Mouse (Mus musculus): ENCODE measurements around the gene Slc24a4. TPM values are rescaled to one million over a fixed set of nuclear protein-coding genes. Genes with fewer than 3 reads are reported as not detected.
A peak's percentile ranks its signal among the peaks of the same experiment; 100 is the strongest.

Slc24a4 gene
- polyA plus RNA-seq, 1 experiment from 2014 or later = 0.26 TPM

- 88% methylated on average over 18 of the region's 18 CpGs for WGBS
- no peak overlapping the region for H3K4me3 ChIP-seq (ENCODE audit: low read depth, low read length)
- no peaks in the 10 kb centered on the region for H3K36me3 ChIP-seq (ENCODE audit: control insufficient read depth, insufficient read depth, low read length)
- no peaks in the 10 kb centered on the region for H3K9me3 ChIP-seq (ENCODE audit: control insufficient read depth, low read length)
- H3K27me3 ChIP-seq (ENCODE audit: control insufficient read depth, insufficient read depth, low read length) = no peaks in the 10 kb centered on the region
- ATAC-seq (ENCODE audit: low FRiP score) (no peak), DNase-seq (ENCODE audit: low spot score, missing footprints) (no peak)
- no peak overlapping the region for H3K4me2 ChIP-seq
- H3K27ac ChIP-seq (ENCODE audit: low read depth, low read length) = no peak overlapping the region
- H3K4me1 ChIP-seq (ENCODE audit: control insufficient read depth, insufficient read depth, low read length) = no peaks in the 10 kb centered on the region; the same call in 1 of the 2 replicates
- no peak overlapping the region for H3K9ac ChIP-seq (ENCODE audit: low read length)
Measured at GRCm38 (mm10) chr12:102180371-102181074, 52.0 kb downstream of the Slc24a4 start.

- H3K4me1 ChIP-seq (ENCODE audit: control insufficient read depth, insufficient read depth, low read length) = no peaks in the 10 kb centered on the region; the same call in 1 of the 2 replicates
- no peak overlapping the region for H3K4me3 ChIP-seq (ENCODE audit: low read depth, low read length)
- no peaks in the 10 kb centered on the region for H3K36me3 ChIP-seq (ENCODE audit: control insufficient read depth, insufficient read depth, low read length)
- no peak overlapping the region for H3K9ac ChIP-seq (ENCODE audit: low read length)
- WGBS = 42% methylated on average over 5 of the region's 5 CpGs
- no peak overlapping the region for H3K4me2 ChIP-seq
- no peaks in the 10 kb centered on the region for H3K27me3 ChIP-seq (ENCODE audit: control insufficient read depth, insufficient read depth, low read length)
- ATAC-seq (ENCODE audit: low FRiP score) = peak; percentile 58
- peak; percentile 98 for DNase-seq (ENCODE audit: low spot score, missing footprints)
- no peaks in the 10 kb centered on the region for H3K9me3 ChIP-seq (ENCODE audit: control insufficient read depth, low read length)
- no peak overlapping the region for H3K27ac ChIP-seq (ENCODE audit: low read depth, low read length)
Measured at GRCm38 (mm10) chr12:102181799-102182357, 53.3 kb downstream of the Slc24a4 start.

GRCm38 (mm10) chr12:102182621-102183020 is 54.1 kb downstream of the Slc24a4 start:
- H3K27ac ChIP-seq (ENCODE audit: low read depth, low read length) = no peak overlapping the region
- H3K4me2 ChIP-seq = no peak overlapping the region
- no peaks in the 10 kb centered on the region for H3K27me3 ChIP-seq (ENCODE audit: control insufficient read depth, insufficient read depth, low read length)
- H3K9me3 ChIP-seq (ENCODE audit: control insufficient read depth, low read length) = no peaks in the 10 kb centered on the region
- WGBS = 79% methylated on average over 6 of the region's 6 CpGs
- no peaks in the 10 kb centered on the region; the same call in 1 of the 2 replicates for H3K4me1 ChIP-seq (ENCODE audit: control insufficient read depth, insufficient read depth, low read length)
- no peak for DNase-seq (ENCODE audit: low spot score, missing footprints)
- H3K4me3 ChIP-seq (ENCODE audit: low read depth, low read length) = no peak overlapping the region
- H3K36me3 ChIP-seq (ENCODE audit: control insufficient read depth, insufficient read depth, low read length) = no peaks in the 10 kb centered on the region
- 0 out of 2 replicates have a peak, but pooled peaks have one; percentile 28 for ATAC-seq (ENCODE audit: low FRiP score)
- H3K9ac ChIP-seq (ENCODE audit: low read length) = no peak overlapping the region

- no peak overlapping the region for H3K4me2 ChIP-seq
- no peak overlapping the region for H3K27ac ChIP-seq (ENCODE audit: low read depth, low read length)
- no peaks in the 10 kb centered on the region; the same call in 1 of the 2 replicates for H3K4me1 ChIP-seq (ENCODE audit: control insufficient read depth, insufficient read depth, low read length)
- H3K4me3 ChIP-seq (ENCODE audit: low read depth, low read length) = no peak overlapping the region
- ATAC-seq (ENCODE audit: low FRiP score) (0 out of 2 replicates have a peak, but pooled peaks have one; percentile 31), DNase-seq (ENCODE audit: low spot score, missing footprints) (no peak)
- H3K36me3 ChIP-seq (ENCODE audit: control insufficient read depth, insufficient read depth, low read length) = no peaks in the 10 kb centered on the region
- no peaks in the 10 kb centered on the region for H3K27me3 ChIP-seq (ENCODE audit: control insufficient read depth, insufficient read depth, low read length)
- peaks cover 2% of the 10 kb centered on the region for H3K9me3 ChIP-seq (ENCODE audit: control insufficient read depth, low read length)
- H3K9ac ChIP-seq (ENCODE audit: low read length) = no peak overlapping the region
- 61% methylated on average over 9 of the region's 9 CpGs for WGBS
Measured at GRCm38 (mm10) chr12:102183201-102183600, 54.7 kb downstream of the Slc24a4 start.

GRCm38 (mm10) chr12:102190820-102191219 is 62.3 kb downstream of the Slc24a4 start:
- DNase-seq (ENCODE audit: low spot score, missing footprints) = no peak
- Histone ChIP-seq H3K27ac (ENCODE audit: low read depth, low read length) (no peak overlapping the region), H3K4me1 (ENCODE audit: control insufficient read depth, insufficient read depth, low read length) (no peaks in the 10 kb centered on the region), H3K27me3 (ENCODE audit: control insufficient read depth, insufficient read depth, low read length) (no peaks in the 10 kb centered on the region), H3K9me3 (ENCODE audit: control insufficient read depth, low read length) (peaks cover 5% of the 10 kb centered on the region), H3K4me3 (ENCODE audit: low read depth, low read length) (no peak overlapping the region), H3K4me2 (no peak overlapping the region), H3K9ac (ENCODE audit: low read length) (no peak overlapping the region), H3K36me3 (ENCODE audit: control insufficient read depth, insufficient read depth, low read length) (no peaks in the 10 kb centered on the region)
- ATAC-seq (ENCODE audit: low FRiP score) = no peak
- 89% methylated on average over 11 of the region's 11 CpGs for WGBS

GRCm38 (mm10) chr12:102201516-102201915 is 73.0 kb downstream of the Slc24a4 start:
- WGBS = 55% methylated on average over 4 of the region's 4 CpGs
- ATAC-seq (ENCODE audit: low FRiP score) (peak; percentile 61), DNase-seq (ENCODE audit: low spot score, missing footprints) (peak; percentile 76)

GRCm38 (mm10) chr12:102202901-102203300 is 74.4 kb downstream of the Slc24a4 start:
- DNase-seq (ENCODE audit: low spot score, missing footprints) (no peak), ATAC-seq (ENCODE audit: low FRiP score) (no peak)
- Histone ChIP-seq H3K9me3 (ENCODE audit: control insufficient read depth, low read length) (no peaks in the 10 kb centered on the region), H3K4me1 (ENCODE audit: control insufficient read depth, insufficient read depth, low read length) (peaks cover 14% of the 10 kb centered on the region), H3K27me3 (ENCODE audit: control insufficient read depth, insufficient read depth, low read length) (no peaks in the 10 kb centered on the region), H3K9ac (ENCODE audit: low read length) (no peak overlapping the region), H3K4me3 (ENCODE audit: low read depth, low read length) (no peak overlapping the region), H3K36me3 (ENCODE audit: control insufficient read depth, insufficient read depth, low read length) (no peaks in the 10 kb centered on the region), H3K27ac (ENCODE audit: low read depth, low read length) (no peak overlapping the region), H3K4me2 (no peak overlapping the region)
- WGBS = 64% methylated on average over 9 of the region's 9 CpGs

More at GRCm38 (mm10) chr12:102201516-102201915, 73.0 kb downstream of the Slc24a4 start:
- no peak overlapping the region for H3K4me3 ChIP-seq (ENCODE audit: low read depth, low read length)
- H3K27ac ChIP-seq (ENCODE audit: low read depth, low read length) = no peak overlapping the region
- H3K9ac ChIP-seq (ENCODE audit: low read length) = no peak overlapping the region
- no peaks in the 10 kb centered on the region for H3K9me3 ChIP-seq (ENCODE audit: control insufficient read depth, low read length)
- peaks cover 14% of the 10 kb centered on the region for H3K4me1 ChIP-seq (ENCODE audit: control insufficient read depth, insufficient read depth, low read length)
- H3K36me3 ChIP-seq (ENCODE audit: control insufficient read depth, insufficient read depth, low read length) = no peaks in the 10 kb centered on the region
- no peak overlapping the region for H3K4me2 ChIP-seq
- no peaks in the 10 kb centered on the region for H3K27me3 ChIP-seq (ENCODE audit: control insufficient read depth, insufficient read depth, low read length)

- Histone ChIP-seq H3K36me3 (ENCODE audit: control insufficient read depth, insufficient read depth, low read length) (no peaks in the 10 kb centered on the region), H3K4me1 (ENCODE audit: control insufficient read depth, insufficient read depth, low read length) (peaks cover 6% of the 10 kb centered on the region), H3K9ac (ENCODE audit: low read length) (no peak overlapping the region), H3K27ac (ENCODE audit: low read depth, low read length) (no peak overlapping the region), H3K4me2 (no peak overlapping the region), H3K27me3 (ENCODE audit: control insufficient read depth, insufficient read depth, low read length) (no peaks in the 10 kb centered on the region), H3K9me3 (ENCODE audit: control insufficient read depth, low read length) (no peaks in the 10 kb centered on the region), H3K4me3 (ENCODE audit: low read depth, low read length) (no peak overlapping the region)
- DNase-seq (ENCODE audit: low spot score, missing footprints) (no peak), ATAC-seq (ENCODE audit: low FRiP score) (no peak)
- WGBS = 79% methylated on average over 1 of the region's 1 CpGs
Measured at GRCm38 (mm10) chr12:102206471-102206870, 77.9 kb downstream of the Slc24a4 start.

- Histone ChIP-seq H3K36me3 (ENCODE audit: control insufficient read depth, insufficient read depth, low read length) (no peaks in the 10 kb centered on the region), H3K9me3 (ENCODE audit: control insufficient read depth, low read length) (no peaks in the 10 kb centered on the region), H3K27ac (ENCODE audit: low read depth, low read length) (no peak overlapping the region), H3K4me1 (ENCODE audit: control insufficient read depth, insufficient read depth, low read length) (peaks cover 3% of the 10 kb centered on the region), H3K9ac (ENCODE audit: low read length) (no peak overlapping the region), H3K4me2 (no peak overlapping the region), H3K4me3 (ENCODE audit: low read depth, low read length) (no peak overlapping the region), H3K27me3 (ENCODE audit: control insufficient read depth, insufficient read depth, low read length) (no peaks in the 10 kb centered on the region)
- no peak for ATAC-seq (ENCODE audit: low FRiP score)
- WGBS = 90% methylated on average over 7 of the region's 7 CpGs
- DNase-seq (ENCODE audit: low spot score, missing footprints) = no peak
Measured at GRCm38 (mm10) chr12:102207245-102207644, 78.7 kb downstream of the Slc24a4 start.
